Mouse (Mus musculus): ENCODE measurements at regions not wholly inside any gene's neighbourhood (a gene's known extent, or its start where the extent isn't known, plus 50 kb on each side); places are given as distances from the start of the nearest gene placed in this dataset.
"Not testable (repeated sequence)": the region's sequence is repeated elsewhere in the genome, so short reads cannot be mapped to it uniquely, and the experiment has no call there.

- H3K4me3 ChIP-seq, result no peak overlapping the region
- H3K27me3 ChIP-seq, result no peaks in the 10 kb centered on the region
- H3K27ac ChIP-seq, result no peak overlapping the region
- peaks cover 2% of the 10 kb centered on the region; the same call in 1 of the 2 replicates for H3K9me3 ChIP-seq (replicated peaks)
- 77% methylated on average over 6 of the region's 6 CpGs for WGBS
- no peaks in the 10 kb centered on the region for H3K36me3 ChIP-seq (ENCODE audit: poor library complexity, severe bottlenecking)
- H3K4me2 ChIP-seq, result no peak overlapping the region
- H3K9ac ChIP-seq, result no peak overlapping the region
- no peak for ATAC-seq
- H3K4me1 ChIP-seq, result no peaks in the 10 kb centered on the region
Measured at GRCm38 (mm10) chr16:30712570-30712969, 113.0 kb downstream of the Fam43a start.

GRCm38 (mm10) chr16:30717577-30717976, 118.1 kb downstream of the Fam43a start:
- H3K9ac ChIP-seq; ATAC-seq; H3K27me3 ChIP-seq; H3K27ac ChIP-seq; H3K4me3 ChIP-seq; H3K9me3 ChIP-seq (replicated peaks); H3K36me3 ChIP-seq (ENCODE audit: poor library complexity, severe bottlenecking); H3K4me1 ChIP-seq; H3K4me2 ChIP-seq: not testable (repeated sequence)

- no peak overlapping the region for H3K4me2 ChIP-seq
- no peaks in the 10 kb centered on the region for H3K9me3 ChIP-seq (replicated peaks)
- H3K27me3 ChIP-seq, result no peaks in the 10 kb centered on the region; the same call in 1 of the 2 replicates
- H3K36me3 ChIP-seq (ENCODE audit: poor library complexity, severe bottlenecking), result no peaks in the 10 kb centered on the region
- H3K4me3 ChIP-seq, result no peak overlapping the region
- no peak overlapping the region for H3K9ac ChIP-seq
- no peak overlapping the region for H3K27ac ChIP-seq
- no peaks in the 10 kb centered on the region for H3K4me1 ChIP-seq
- ATAC-seq, result no peak
- 78% methylated on average over 6 of the region's 6 CpGs for WGBS
Measured at GRCm38 (mm10) chr16:30720791-30721190, 121.3 kb downstream of the Fam43a start.

DNA sequence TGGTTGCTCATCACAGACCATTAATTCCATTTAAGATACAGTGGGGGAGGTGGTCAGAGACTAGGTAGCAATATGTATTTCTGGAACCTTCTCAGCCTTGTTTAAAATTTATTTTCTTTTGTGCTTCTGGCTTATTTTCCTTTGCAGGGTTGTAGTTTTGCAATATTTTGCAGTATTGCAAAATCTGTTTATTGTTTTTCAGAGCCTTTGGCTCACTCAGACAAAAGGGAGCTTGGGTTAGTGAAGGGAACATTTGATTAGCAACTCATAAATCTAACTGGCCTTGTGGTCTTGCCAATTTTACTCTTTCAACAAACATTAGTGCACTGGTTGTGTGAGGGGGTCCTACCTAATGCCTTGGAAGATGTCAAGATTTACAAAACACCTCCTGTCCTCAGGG, 121.7 kb downstream of the Fam43a start:
- no peak for ATAC-seq
- Histone ChIP-seq H3K9ac (no peak overlapping the region), H3K9me3 (replicated peaks) (no peaks in the 10 kb centered on the region), H3K4me2 (no peak overlapping the region), H3K27ac (no peak overlapping the region), H3K36me3 (ENCODE audit: poor library complexity, severe bottlenecking) (no peaks in the 10 kb centered on the region), H3K4me1 (no peaks in the 10 kb centered on the region), H3K4me3 (no peak overlapping the region), H3K27me3 (no peaks in the 10 kb centered on the region; the same call in 1 of the 2 replicates)

DNA sequence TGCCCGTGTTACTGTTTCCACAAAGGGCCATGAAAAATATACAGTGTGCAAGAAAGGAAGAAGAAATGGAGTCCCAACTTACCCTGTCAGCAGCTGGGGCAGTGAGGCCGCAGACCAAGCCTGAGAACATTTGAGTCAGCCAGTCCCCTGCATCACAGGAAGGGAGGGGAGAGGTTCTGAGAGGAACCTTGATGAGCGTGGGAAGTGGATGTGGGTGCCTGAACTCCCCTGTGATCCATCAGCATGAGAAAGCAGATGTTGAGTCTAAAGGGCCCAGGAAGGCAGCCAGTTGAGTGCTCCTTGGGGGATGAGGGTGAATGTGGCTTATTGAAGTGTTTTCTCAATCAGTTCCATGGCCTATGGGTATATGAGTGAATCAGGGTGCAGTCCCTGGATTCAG, 122.8 kb downstream of the Fam43a start:
- 79% methylated on average over 3 of the region's 3 CpGs for WGBS
- ATAC-seq, result no peak

DNA sequence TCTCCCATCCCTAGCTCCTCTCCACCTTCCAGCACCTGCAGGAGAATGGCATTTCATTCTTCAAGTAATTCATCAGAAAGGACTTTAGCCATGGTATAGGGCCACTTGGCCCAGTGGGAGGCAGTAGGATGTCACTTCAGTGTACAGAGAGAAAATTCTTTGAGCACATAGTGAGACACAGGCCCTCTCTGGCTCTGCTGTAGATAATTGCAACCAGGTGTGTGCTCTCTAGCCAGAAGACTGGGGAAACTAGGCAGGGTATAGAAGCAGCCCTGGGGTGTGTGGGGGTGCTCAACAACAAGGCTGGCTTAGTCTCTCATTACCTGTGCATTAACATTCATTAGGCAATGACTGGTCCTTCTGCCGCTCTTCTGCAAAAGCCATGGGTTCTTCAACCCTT, 125.1 kb downstream of the Fam43a start:
- Histone ChIP-seq H3K4me1 (no peaks in the 10 kb centered on the region), H3K4me3 (no peak overlapping the region), H3K4me2 (no peak overlapping the region), H3K36me3 (ENCODE audit: poor library complexity, severe bottlenecking) (no peaks in the 10 kb centered on the region), H3K27ac (no peak overlapping the region), H3K9me3 (replicated peaks) (peaks cover 6% of the 10 kb centered on the region; the same call in 1 of the 2 replicates), H3K9ac (no peak overlapping the region), H3K27me3 (no peaks in the 10 kb centered on the region; the same call in 1 of the 2 replicates)
- WGBS, result 92% methylated on average over 1 of the region's 1 CpGs
- no peak for ATAC-seq

More for the DNA sequence above, 122.8 kb downstream of the Fam43a start:
- Histone ChIP-seq H3K9me3 (replicated peaks) (peaks cover 6% of the 10 kb centered on the region; the same call in 1 of the 2 replicates), H3K36me3 (ENCODE audit: poor library complexity, severe bottlenecking) (no peaks in the 10 kb centered on the region), H3K4me2 (no peak overlapping the region), H3K27ac (no peak overlapping the region), H3K4me1 (no peaks in the 10 kb centered on the region), H3K27me3 (no peaks in the 10 kb centered on the region; the same call in 1 of the 2 replicates), H3K4me3 (no peak overlapping the region), H3K9ac (no peak overlapping the region)

GRCm38 (mm10) chr16:30732770-30733415, 133.4 kb downstream of the Fam43a start:
- 0 out of 2 replicates have a peak, but pooled peaks cover 6% of the 10 kb centered on the region for H3K4me1 ChIP-seq
- peak; percentile 66; the same call in 1 of the 2 replicates for ATAC-seq
- no peaks in the 10 kb centered on the region for H3K27me3 ChIP-seq
- no peak overlapping the region for H3K4me3 ChIP-seq
- H3K36me3 ChIP-seq (ENCODE audit: poor library complexity, severe bottlenecking), result no peaks in the 10 kb centered on the region
- H3K4me2 ChIP-seq, result no peak overlapping the region
- no peaks in the 10 kb centered on the region for H3K9me3 ChIP-seq (replicated peaks)
- H3K9ac ChIP-seq, result no peak overlapping the region
- H3K27ac ChIP-seq, result no peak overlapping the region
- WGBS, result 59% methylated on average over 9 of the region's 9 CpGs

DNA sequence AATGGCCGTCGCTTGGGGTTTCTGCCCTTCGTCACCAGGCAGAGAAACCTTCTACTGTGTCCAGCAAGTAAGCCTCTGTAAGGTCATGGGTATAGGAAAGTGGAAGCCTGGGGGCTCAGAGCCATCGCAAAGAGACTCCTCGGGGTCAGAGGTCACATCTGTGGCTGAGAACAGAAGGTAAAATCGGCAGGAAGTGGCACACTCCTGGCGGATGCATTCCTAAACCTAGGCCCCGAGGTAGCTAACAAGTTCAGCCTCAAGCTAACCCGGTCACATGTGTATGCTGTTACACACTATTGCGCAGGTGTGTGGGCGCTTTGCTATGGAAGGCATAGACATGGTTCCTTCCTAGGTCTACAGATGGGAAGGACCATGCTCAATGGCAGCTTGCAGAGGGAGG, 134.0 kb downstream of the Fam43a start:
- WGBS, result 88% methylated on average over 11 of the region's 11 CpGs
- no peaks in the 10 kb centered on the region for H3K36me3 ChIP-seq (ENCODE audit: poor library complexity, severe bottlenecking)
- ATAC-seq, result no peak
- no peaks in the 10 kb centered on the region for H3K27me3 ChIP-seq
- H3K4me2 ChIP-seq, result no peak overlapping the region
- no peak overlapping the region for H3K4me3 ChIP-seq
- no peak overlapping the region for H3K27ac ChIP-seq
- 0 out of 2 replicates have a peak, but pooled peaks cover 6% of the 10 kb centered on the region for H3K4me1 ChIP-seq
- H3K9me3 ChIP-seq (replicated peaks), result no peaks in the 10 kb centered on the region
- no peak overlapping the region for H3K9ac ChIP-seq

DNA sequence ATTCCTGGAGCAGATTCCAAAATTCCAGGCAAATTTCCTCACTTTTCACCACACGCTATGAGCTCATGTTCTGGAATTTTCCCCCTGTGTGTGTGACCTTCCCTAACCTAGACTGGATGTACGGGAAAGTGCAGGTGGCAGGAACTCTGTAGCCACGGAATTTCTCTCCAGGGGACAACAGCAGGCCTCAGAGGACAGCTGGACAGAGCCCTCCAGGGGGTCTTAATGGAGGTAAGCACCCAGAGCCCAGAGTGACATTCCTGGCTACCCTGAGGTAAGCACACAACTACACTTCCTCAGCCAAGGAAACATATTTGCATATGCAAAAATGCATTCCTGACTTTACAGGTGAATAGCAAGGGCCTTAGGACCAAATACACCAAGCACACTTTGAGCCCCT, 135.8 kb downstream of the Fam43a start:
- Histone ChIP-seq H3K4me2 (no peak overlapping the region), H3K4me1 (0 out of 2 replicates have a peak, but pooled peaks cover 6% of the 10 kb centered on the region), H3K27ac (no peak overlapping the region), H3K9me3 (replicated peaks) (no peaks in the 10 kb centered on the region), H3K36me3 (ENCODE audit: poor library complexity, severe bottlenecking) (no peaks in the 10 kb centered on the region), H3K4me3 (no peak overlapping the region), H3K27me3 (no peaks in the 10 kb centered on the region), H3K9ac (no peak overlapping the region)
- no peak for ATAC-seq
- 53% methylated on average over 3 of the region's 3 CpGs for WGBS

DNA sequence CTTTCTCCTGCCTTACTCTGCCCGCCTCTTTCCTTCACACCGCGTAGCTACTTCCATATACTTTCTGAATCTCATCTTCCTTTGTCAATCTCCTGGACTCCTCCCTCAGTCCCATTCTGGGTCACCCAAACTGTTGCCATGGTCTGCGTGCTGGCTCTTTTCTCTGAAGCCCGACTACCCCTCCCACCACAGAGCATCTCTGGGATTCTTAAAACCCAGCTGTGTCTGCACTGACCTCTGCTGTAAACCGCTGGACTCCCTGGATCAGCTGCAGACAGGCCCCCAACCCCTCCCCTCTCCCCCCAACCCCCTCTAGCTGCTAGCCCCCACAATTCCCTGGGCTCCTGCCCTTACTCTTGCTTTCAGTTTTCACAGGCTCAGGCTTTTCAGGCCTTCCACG, 136.4 kb downstream of the Fam43a start:
- Histone ChIP-seq H3K9ac (no peak overlapping the region), H3K4me1 (0 out of 2 replicates have a peak, but pooled peaks cover 6% of the 10 kb centered on the region), H3K36me3 (ENCODE audit: poor library complexity, severe bottlenecking) (no peaks in the 10 kb centered on the region), H3K27ac (no peak overlapping the region), H3K9me3 (replicated peaks) (no peaks in the 10 kb centered on the region), H3K4me2 (no peak overlapping the region), H3K4me3 (no peak overlapping the region), H3K27me3 (no peaks in the 10 kb centered on the region)
- ATAC-seq, result no peak
- 41% methylated on average over 7 of the region's 7 CpGs for WGBS

GRCm38 (mm10) chr16:30736662-30737326, 137.3 kb downstream of the Fam43a start:
- H3K4me1 ChIP-seq, result 0 out of 2 replicates have a peak, but pooled peaks cover 6% of the 10 kb centered on the region
- no peaks in the 10 kb centered on the region for H3K27me3 ChIP-seq
- H3K36me3 ChIP-seq (ENCODE audit: poor library complexity, severe bottlenecking), result no peaks in the 10 kb centered on the region
- no peak overlapping the region for H3K4me3 ChIP-seq
- H3K9me3 ChIP-seq (replicated peaks), result no peaks in the 10 kb centered on the region
- 83% methylated on average over 17 of the region's 17 CpGs for WGBS
- ATAC-seq, result no peak
- H3K27ac ChIP-seq, result no peak overlapping the region
- H3K4me2 ChIP-seq, result no peak overlapping the region
- no peak overlapping the region for H3K9ac ChIP-seq

DNA sequence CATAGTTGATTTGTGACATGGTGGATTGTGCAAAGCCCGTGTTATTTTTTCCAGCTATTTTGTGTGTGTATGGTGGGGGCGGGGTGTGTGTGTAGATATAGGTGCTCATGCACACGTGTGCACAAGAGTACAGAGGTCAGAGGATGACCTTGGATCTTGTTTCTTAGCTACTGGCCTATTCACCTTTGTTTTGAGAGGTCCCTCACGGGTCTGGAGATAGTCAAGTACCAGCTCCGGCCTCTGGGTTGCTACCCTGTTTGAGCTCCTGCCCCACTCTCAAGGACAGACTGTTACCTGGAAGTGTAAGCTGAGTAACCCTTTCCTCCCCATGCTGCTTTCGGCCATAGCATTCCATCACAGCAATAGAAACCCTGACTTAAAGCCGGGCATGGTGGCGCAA, 138.0 kb downstream of the Fam43a start:
- Histone ChIP-seq H3K9me3 (replicated peaks) (no peaks in the 10 kb centered on the region), H3K4me2 (no peak overlapping the region), H3K27me3 (no peaks in the 10 kb centered on the region), H3K9ac (no peak overlapping the region), H3K27ac (no peak overlapping the region), H3K4me1 (0 out of 2 replicates have a peak, but pooled peaks cover 6% of the 10 kb centered on the region), H3K4me3 (no peak overlapping the region), H3K36me3 (ENCODE audit: poor library complexity, severe bottlenecking) (no peaks in the 10 kb centered on the region)
- 84% methylated on average over 8 of the region's 8 CpGs for WGBS
- ATAC-seq, result no peak
